Mouse (Mus musculus) left cerebral cortex, adult 2 months (tissue): ENCODE results near the gene Clk3. TPM values are rescaled to one million over a fixed set of nuclear protein-coding genes. Genes with fewer than 3 reads are reported as not detected.

ENCODE experiments used
- DNase-seq, 2 experiments: peaks; one replicate each; pipeline ENCODE4 v3.0.0; 2021 to 2022; ENCODE audit warnings: low spot score in 2 of 2, mixed read lengths in 1 of 2; ENCODE audit errors: extremely low spot score in 1 of 2
- H3K27ac ChIP-seq: fragments of 200-600 bp; 2 replicates; pipeline ENCODE4 v1.8.1; 2022
- H3K4me3 ChIP-seq: fragments of 200-600 bp; 2 replicates; pipeline ENCODE4 v1.8.1; 2022
- CTCF ChIP-seq: fragments of 200-600 bp; IDR thresholded peaks from 2 replicates; pipeline ENCODE4 v1.8.1; 2022; ENCODE audit warnings: antibody characterized with exemption, mild to moderate bottlenecking, moderate library complexity
- intact Hi-C: fragments of 180-260 bp; cut with DNase I; formaldehyde crosslinking; loops from one replicate; pipeline ENCODE4 v1.15.1; 2025
- long read RNA-seq, 2 experiments: library from polyadenylated mRNA; stranded (forward); transcript quantifications; one replicate each; pipeline ENCODE4 v2.0.0; 2021; ENCODE audit warnings: borderline mapping rate in 2 of 2
- total RNA-seq, 2 experiments: library from RNA; stranded (reverse); gene quantifications; 2 replicates each; pipeline ENCODE4 v1.2.3; 2021

Clk3 gene
- 10 to 100 TPM; 86.8 to 96.3 TPM for total RNA-seq
- long read RNA-seq, experiment 1, full-length matches to known transcripts, result 50 of 72 reads
- long read RNA-seq, experiment 1, partial matches to known transcripts, result 7 of 72 reads
- long read RNA-seq, experiment 1, other reads (novel, unspliced or antisense), result 15 of 72 reads
- long read RNA-seq, experiment 2, full-length matches to known transcripts, result 45 of 71 reads
- long read RNA-seq, experiment 2, partial matches to known transcripts, result 14 of 71 reads
- long read RNA-seq, experiment 2, other reads (novel, unspliced or antisense), result 12 of 71 reads

DNA sequence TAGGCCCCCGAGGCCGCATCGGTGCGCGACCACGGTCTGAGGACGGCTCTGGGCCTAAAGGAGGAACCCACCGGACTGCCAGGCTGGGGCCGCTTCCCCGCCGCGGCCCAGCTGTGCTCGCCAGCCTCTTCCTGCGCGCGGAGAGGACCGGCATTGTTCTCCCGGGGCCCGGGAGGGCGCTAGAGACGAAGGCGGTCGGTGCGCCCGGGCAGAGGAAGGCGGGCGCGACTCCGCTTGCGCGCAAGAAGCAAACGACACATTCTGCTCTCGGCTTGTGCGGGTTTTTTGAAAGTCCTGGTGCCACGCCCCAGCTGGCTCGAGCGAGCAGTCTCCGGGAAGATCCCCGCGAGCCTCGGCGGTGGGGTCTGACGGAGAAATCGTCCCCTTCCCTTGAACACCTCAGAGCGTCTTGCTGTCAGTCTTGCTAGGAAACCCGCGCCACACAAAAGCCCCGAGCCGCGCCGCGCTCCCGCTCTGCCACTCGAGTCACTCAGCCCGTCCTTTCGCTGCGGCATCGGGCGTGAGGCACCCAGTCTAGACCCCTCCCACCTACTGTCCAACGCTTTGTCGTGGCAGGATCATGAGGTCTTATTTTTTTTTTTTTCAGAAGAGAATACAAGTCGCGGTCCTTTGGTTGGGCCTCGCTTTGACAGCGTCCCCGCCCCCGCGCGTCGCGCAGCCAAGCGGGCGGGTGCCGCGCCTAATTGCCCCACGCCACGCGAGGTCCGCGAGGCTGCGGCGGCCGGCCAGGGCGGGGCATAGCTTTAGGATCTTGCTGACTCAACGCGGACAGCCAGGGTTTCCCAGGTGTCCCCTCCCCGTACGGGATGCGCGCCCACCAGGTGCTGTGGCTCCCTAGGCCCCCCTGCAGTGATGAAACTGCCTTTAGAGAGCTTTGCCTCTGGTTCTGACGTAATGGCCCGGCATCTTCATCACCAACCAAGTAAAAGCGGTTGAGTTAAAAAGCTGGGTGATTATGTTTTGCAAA, at the start of gene Clk3:
Clk3 (minus strand) TSS at position 497 of the 988 bp plus-strand sequence.
- intact Hi-C loops, result loop anchor here (1.0 to 5.0 kb wide), 2 partner anchors 71 to 172 kb away; partner anchors contain the start of gene Arid3b
- no peak; the same call in 1 of the 2 replicates for TF ChIP-seq CTCF
- DNase-seq, result peak; percentile 75 to 77
- peak within 1 kb of the TSS; percentile 100 for H3K27ac ChIP-seq
- peak within 1 kb of the TSS; percentile 59 for H3K4me3 ChIP-seq

DNA sequence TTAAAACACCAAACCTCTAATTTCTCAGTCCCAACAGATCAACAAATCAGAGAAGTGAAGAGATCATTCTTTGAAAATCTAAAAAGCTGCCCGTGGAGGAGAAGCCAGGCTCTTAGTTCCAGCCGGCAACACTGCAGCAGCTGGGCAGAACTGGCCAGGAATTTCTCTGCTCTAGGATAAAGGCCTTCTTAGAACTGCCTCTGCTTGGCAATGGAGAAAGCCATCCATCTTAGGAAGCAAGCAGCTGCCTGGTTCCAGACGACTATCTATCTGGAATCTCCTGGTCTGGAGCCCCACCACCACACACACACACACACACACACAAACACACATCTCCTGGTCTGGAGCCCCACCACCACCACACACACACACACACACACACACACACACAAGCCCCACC, 49.2 kb upstream of the Clk3 start:
- intact Hi-C loops, result no loop called here
- no peak for TF ChIP-seq CTCF
- no peak for DNase-seq
- Histone ChIP-seq H3K4me3 (no peak overlapping the region), H3K27ac (no peak overlapping the region)

DNA sequence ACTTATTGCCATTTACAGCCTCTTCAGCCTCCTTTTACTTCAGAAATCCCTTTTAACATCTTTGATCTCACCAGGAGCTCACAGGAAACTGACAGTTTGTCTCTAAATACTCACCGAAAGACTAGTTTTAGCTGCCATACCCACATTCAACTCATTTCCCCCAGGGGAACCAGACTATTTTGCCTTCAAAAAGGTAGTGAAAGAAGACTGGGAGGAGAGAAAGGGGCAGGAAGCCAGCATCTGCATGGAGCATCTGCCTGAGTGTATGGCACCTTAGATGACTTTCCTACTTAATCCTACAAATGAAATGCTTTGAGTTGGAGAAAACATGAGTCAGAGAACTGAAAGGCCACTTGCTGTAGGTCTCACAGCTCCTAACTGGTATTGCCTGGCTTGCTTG, 48.4 kb upstream of the Clk3 start:
- Histone ChIP-seq H3K4me3 (no peak overlapping the region), H3K27ac (no peak overlapping the region)
- intact Hi-C loops, result no loop called here
- DNase-seq, result no peak
- TF ChIP-seq CTCF, result no peak

DNA sequence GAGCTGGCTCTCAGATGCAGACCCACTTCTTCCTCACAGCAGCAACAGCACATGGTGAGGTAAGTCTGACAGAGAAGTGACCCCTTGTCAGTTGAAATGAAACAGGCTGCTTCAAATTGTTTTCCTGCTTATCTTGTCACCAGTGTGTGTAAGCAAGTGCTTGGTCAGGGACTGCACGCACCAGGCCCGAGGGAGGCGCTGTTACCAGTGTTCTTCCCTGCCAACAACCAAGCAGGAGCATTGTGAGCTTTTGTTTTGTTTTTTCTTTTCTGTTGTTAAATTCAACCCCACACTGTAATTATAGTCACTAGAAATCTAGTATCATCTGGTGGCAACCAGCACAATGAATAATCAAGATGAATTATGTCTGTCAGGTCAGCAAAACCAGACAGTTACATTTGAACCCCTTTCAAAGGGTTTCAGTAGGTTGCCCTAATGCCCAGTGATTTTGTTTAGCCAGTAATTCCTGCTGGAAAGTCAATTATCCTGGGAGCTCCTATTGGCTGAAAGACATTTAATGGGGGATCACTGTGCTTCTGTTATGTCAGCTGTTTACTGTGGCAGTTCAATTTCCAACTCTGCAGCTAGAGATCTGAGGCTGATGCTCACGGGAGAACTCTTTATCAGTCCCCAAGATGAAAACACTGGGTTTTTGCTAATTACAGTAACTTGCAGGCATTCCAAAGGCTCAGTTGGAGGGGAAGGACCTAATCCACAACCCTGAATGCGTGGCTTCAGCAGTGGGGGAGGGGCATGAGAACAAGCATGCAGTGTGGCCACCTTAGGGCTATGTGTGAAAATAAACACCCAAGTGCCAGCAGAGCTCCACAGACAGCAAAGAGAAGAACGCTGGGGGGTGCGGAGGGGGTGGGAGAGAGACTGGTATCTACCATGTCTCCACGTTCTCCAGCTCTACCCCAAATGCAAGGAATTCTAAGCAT, 46.4 kb upstream of the Clk3 start:
- no peak for TF ChIP-seq CTCF
- intact Hi-C loops, result no loop called here
- H3K27ac ChIP-seq, result no peak overlapping the region
- DNase-seq, result no peak
- no peak overlapping the region for H3K4me3 ChIP-seq

DNA sequence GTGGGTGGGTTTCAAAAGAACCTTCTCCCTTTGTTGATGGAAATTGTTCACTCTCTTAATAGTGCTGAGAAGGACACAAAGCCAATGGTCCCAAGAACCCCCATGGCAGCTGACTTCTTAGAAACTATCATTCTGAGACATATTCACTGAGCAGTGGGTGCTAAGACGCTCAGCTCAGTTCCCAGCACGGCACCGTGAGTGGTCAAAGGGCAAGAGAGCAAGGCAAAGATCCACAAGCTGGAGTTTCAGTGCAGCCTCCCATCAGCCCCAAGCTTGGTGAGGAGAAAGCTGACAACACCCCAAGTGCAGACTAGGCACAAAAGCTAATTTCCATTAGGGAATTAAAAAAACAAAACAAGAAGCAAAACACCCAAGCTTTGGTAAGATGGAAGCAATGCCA, 45.0 kb upstream of the Clk3 start:
- TF ChIP-seq CTCF, result no peak
- intact Hi-C loops, result no loop called here
- DNase-seq, result no peak
- H3K4me3 ChIP-seq, result no peak overlapping the region
- no peak overlapping the region for H3K27ac ChIP-seq

DNA sequence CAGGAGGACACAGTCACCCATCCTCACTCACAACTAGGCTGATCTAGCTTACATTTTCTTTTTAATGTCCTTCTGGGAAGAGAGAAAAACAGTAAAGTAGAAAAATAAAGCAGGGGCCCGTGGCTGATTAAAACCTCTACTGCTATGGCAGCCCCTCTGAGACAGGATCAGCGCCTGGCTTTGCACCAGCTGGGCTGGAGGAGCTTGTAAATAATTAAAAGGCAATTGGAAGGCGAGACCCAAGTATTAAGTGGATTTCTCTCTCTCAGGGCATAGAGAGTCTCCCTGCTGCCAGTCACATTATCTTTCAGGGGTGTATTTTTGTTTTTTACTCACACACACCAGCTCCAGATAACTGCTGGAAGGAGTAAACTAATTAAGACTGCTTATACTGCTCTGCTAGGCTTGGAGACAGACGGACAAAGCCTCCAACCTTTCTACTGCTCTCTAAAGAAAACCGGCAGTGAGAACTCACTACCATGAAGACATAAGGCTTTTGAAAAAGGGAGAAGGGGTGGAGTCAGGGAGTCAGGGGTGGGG, 43.2 kb upstream of the Clk3 start:
- intact Hi-C loops, result no loop called here
- DNase-seq, result no peak
- H3K27ac ChIP-seq, result no peak overlapping the region
- H3K4me3 ChIP-seq, result no peak overlapping the region
- TF ChIP-seq CTCF, result no peak

DNA sequence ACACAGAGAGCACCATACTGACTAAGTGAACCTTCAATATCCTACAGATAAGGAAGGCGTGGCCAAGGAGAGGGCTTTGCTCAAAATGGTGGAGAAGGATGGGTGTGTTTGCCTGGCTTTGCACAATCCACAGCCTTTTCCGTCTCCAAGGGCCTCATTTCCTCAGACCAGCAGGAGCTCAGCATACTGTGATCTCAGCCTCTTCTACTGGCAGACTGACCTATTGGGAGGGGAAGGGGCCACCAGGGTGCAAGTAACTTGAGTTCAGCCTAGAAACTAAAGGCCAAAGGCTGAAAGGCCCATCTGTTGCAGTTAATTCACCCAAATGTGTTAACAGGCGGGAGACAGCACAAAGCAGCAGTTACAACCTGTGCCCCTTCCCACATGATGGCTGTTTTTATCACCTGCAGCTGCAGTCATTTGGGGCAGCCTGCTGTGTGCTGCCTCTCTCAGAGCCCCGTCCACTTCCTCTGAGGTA, 41.6 kb upstream of the Clk3 start:
- intact Hi-C loops, result no loop called here
- TF ChIP-seq CTCF, result no peak

DNA sequence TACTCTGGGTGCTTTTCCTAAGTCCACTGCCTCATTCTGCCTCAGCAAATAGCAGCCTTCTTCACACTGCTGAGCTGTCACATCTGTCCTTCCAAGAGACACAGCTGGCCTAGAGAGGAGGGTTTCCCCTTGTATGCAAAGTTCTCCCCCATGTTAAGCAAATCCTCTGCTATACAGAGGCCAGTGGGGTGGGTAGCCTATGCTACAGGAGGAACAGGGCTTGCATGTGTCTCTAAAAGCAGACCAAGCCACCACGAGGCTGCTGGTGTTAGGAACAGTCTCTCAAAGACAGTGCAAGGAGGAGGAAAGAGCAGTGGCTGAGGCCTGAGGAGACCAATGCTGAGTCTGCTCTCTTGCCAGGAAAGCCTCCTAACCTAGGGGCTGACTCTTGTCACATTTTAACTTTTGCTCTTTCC, 40.4 kb upstream of the Clk3 start:
- Histone ChIP-seq H3K27ac (no peak overlapping the region), H3K4me3 (no peak overlapping the region)
- no peak for DNase-seq
- intact Hi-C loops, result no loop called here
- TF ChIP-seq CTCF, result no peak

More for the DNA sequence above, 41.6 kb upstream of the Clk3 start:
- H3K4me3 ChIP-seq, result no peak overlapping the region
- H3K27ac ChIP-seq, result no peak overlapping the region
- DNase-seq, result no peak

DNA sequence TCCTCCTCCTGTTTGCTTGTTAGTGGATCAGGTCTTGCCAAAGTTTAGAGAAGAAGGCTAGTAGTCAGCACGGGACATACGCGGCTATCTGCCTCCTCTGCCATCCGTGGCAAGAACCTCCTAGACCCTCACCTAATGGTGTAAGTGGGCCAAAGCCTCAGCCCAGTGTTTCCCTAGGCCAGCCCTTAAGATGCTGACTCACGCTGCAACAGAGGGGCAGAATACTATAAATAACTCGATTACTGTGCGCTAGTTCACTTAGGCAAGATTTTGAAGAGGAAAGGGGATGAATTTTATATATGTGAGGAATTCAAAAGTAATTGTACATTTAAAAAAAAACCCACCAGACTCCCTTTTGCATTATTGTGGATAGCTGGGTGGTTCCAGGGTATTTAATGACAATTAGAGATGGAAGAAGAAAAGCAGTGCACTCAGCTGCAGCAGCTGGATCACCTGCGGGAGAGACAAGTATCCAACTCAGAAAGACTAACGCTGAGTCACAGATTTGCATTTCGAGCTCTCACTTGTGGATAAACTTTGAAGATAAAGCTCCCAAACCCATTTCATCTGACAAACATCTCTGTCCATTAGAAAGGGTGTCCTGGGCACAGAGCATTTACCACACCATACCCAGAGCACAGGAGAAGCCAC, 39.6 kb upstream of the Clk3 start:
- Histone ChIP-seq H3K4me3 (no peak overlapping the region), H3K27ac (no peak overlapping the region)
- no peak for DNase-seq
- no peak for TF ChIP-seq CTCF
- intact Hi-C loops, result loop anchor here (1.0 kb wide), 1 partner anchor 24 kb away; no protein-coding TSS in a partner anchor

DNA sequence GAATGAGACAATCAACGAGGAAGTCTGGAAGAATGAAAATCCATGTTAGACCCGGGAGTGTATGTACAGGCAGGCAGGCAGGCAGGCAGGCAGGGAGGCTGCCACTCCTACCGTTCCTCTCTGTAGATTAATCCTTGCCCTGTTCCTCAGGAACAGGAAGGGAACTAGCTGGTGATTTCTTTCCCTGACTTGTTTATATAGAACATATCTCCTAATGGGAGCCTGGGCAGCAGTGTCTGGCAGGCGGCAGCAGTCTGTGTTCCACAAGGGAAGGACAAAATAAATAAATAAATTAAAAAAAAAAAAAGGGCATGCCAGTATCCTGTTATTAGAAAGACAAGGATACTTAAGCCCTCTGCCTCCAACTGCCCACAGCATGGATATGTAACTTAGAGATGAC, 38.2 kb upstream of the Clk3 start:
- H3K27ac ChIP-seq, result no peak overlapping the region
- intact Hi-C loops, result no loop called here
- TF ChIP-seq CTCF, result no peak

More for the DNA sequence above, 38.2 kb upstream of the Clk3 start:
- no peak overlapping the region for H3K4me3 ChIP-seq
- DNase-seq, result no peak
